Mouse (Mus musculus) heart, adult 9 months (tissue): ENCODE measurements around the gene Cryaa.
A peak's percentile ranks its signal among the peaks of the same experiment; 100 is the strongest.

ENCODE experiments used
- DNase-seq, 2 experiments: peaks; one replicate each; pipeline ENCODE4 v3.0.0; 2022; ENCODE audit warnings: low spot score in 2 of 2

Cryaa gene

DNA sequence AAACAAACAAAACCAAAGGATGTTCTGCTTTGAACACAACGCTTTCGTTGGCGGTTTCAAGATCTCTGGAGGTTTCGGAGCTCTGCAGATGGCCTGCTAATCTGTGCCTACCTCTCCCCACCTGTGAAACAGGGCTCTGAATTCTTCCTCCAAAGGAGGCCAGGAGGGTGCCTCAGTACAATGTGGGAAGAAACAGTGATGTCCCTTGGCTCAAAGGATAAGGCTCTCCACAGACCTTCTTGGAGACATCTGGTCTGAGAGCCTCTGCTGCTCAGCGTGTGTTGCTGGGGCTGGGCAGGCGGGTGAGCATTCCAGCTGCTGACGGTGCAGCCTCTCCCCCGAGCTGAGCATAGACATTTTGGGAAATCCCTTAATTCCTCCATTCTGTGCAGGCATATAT, at the start of gene Cryaa:
Gene Cryaa (plus strand): TSS at position 301 of the 400 bp plus-strand sequence.
- no peak for DNase-seq

DNA sequence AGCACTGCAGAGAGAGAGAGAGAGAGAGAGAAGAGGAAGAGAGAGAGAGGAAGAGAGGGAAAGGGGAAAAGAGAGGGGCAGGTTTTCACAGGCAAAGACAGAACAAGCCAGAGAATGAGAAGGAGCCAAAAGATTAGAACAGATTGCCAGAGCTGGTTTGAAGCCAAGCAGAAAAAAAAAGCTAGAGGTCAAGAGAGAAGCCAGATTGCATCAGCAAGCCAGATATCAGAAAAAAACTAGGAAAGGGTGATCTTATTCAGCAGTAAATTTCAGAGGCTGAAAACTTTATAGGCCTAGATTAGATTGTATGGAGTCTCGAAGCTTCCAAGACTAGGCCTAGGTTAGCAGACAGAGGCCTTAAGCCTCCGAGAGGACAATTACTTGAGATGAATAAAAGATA, 49.6 kb upstream of the Cryaa start:
- DNase-seq: no peak

DNA sequence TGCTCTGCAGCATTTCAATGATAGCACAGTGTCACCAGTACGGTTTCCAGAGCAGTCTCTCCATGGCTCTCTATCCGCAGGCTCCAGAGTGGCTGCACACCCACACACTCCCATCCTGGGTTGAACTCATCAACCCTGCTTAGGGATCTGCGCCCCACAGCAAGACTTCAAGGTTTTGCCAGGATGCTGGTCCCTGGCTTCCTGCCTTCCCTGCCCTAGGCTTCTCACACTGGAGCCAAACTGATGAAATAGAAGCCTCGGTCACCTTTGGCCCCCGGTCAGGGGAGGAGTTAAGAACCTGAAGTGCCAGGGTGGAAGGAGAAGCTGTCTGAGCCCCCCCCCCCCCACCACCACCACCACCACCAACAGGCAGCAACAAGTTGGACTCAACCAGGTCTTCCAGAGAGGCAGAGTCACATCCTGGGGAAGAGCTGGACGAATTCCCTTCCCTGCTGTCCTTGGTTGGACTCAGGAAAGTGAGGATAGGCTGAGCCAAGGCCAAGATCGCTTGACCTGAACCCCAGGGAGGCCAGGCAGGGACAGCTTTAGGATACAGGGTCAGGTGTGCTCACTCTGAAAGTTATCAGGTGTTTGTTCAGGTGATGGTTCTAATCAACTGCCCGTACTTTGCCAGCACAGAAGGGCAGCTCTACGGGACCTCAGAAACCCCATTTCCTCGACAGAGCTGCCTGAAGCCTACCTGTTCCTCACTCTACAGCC, 46.4 kb upstream of the Cryaa start:
- no peak for DNase-seq

DNA sequence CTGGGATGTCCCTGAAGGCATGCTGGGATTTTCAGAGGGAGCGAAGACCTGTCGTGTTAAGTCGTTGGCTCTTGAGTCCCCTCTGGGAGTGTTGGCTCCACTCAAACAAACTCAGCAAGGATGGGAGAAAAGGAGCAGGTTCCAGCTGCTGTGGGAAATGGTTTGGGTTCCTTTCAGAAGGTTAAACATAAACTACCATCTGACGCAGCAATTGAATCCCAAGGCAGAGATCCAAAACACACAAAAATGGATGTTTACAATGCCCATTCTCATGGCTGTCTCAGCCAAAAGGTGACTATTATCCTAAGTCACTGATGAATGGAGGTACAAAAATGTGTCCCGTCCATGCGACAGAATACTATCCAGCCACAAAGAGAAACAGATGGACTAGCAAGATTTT, 44.6 kb upstream of the Cryaa start:
- no peak for DNase-seq

DNA sequence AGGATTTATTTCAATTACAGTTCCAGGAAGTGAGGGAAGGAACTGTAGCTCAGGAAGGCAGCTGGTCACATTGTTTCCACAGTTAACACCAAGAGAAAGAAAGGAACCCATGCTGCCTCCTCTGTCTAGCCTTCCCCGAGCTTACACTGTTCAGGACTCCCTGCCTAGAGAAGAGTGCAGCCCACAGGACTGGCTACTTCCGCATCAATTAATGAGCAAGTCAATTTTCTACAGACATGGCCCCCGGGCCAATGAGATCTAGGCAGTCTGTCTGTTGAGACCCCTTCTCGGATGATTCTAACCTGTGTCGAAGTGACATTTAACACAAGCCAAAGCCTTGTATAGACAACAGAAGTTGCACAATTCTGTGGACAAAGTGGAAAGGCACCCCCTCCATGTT, 42.7 kb upstream of the Cryaa start:
- DNase-seq: no peak

DNA sequence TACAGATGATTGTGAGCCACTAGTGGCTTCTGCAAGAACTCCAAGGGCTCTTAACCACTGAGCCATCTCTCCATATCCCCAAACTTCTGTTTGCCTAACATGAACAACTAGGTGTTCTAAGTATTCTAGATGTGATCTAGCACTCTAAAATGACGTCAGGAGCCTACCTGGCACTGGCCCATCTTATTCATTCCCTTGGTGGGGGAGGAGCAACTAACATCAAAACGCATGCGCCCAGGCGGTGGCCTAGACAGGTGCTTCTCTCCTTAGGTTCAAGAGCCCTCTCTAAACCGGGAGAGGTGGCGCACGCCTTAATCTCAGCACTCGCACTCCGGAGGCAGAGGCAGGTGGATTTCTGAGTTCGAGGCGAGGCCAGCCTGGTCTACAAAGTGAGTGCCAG, 41.8 kb upstream of the Cryaa start:
- no peak for DNase-seq

DNA sequence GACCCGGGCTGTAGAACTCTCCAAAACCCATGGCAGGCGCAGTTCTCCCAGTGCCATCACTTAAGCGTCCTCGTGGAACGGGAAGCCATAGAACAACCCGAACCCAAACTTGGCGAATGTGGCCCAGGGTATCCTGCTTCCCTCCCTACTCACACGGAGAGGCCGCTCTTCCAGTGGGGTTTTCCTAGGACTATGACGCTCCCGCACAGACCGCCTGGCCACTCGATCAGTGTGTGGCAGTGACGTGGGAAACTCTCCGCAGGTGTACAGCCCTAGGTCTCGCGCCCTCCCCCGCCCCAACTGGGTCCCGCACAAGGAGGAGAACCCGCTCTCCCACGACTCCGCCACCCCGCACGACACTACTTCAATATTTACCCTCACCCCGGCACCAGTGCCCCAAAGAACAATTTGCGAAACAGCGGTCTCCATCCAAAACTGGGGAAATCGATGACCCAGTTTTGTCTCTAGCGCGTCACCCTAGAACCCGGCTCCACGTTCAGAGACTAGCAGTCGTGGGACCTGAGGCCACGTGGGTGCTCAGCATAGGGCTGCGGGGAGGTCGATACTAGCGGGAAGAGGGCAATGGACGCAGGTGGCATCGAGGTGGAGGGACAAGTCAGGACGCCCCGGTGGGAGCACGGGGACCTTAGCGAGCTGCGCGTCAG, 41.2 kb upstream of the Cryaa start:
- DNase-seq: no peak

DNA sequence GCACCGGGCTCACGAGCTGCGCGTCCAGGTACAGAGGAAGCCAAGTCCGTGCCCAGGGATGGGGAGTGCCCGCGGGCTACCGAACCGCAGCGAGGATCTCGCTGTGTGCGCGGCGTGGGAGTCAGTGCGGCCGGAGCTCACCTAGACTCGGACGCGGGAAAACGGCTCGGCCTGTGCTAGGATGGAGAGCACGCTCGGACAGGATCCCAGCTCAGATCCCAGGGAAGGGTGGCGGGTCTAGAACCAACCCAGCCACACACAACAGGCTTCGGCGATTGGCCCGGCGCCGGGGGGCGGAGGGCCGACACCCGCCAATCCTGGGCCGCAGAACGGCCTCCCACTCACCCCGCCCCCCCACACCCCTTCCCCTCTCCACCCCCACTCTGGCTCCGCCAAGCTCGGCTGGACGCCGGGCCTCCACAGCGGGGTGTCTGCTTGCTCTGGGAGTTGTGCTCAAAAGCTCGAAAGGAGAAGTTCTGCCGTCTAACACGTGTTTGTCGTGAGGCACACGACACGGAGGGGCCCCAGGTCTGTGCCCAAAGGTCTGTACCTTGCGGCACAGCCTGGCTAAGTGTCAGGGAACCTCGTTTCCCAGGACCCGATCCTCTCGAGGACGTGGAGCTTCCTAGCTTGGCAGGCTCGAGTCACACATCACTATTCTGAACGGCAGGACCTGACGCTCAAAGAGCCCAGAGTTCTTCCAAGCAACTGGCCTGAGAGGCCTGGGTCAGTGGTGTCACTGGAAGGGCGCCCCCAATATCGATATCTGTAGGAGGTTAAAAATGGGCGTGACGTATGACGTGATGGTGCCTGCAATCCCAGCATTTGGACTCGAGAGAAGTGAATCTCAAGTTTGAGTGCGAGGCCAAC, 40.4 kb upstream of the Cryaa start, which contains the start of gene Cbs:
Gene Cbs (minus strand): TSS at position 297 of the 870 bp plus-strand sequence.
- DNase-seq: peak; percentile 80 to 85

DNA sequence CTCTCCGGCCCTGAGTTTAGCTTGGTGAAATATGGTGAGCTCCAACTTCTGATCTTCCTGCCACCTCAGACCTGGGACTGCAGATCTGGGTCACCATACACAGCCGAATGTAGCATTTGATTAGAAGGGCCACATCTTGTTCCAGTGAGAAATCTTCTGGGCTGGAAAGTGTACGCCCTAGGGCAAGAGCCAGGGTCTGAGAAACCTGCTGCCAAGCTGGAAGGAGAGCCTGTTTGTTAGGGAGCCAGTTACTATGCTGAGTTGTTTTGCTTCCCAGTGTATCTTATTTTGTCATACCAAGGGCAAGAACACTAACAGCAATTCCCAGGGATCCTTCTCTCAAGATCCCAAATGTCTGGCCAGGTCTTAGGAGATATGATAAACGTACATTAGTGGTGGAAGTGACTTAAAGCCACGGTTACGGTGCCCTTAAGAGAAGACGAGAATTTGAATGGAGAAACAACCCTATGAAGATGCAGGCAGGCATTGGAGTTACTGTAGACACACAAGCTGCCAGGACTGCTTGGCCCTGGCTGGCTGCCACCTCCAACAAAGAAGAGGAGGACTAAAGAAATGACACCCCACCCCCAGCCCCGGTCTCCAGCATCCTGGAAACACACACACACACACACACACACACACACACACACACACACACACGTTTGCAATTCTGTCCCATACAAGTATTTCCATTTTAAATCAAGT, 39.6 kb upstream of the Cryaa start:
- DNase-seq: peak in 1 of 2 experiments; percentile 21

DNA sequence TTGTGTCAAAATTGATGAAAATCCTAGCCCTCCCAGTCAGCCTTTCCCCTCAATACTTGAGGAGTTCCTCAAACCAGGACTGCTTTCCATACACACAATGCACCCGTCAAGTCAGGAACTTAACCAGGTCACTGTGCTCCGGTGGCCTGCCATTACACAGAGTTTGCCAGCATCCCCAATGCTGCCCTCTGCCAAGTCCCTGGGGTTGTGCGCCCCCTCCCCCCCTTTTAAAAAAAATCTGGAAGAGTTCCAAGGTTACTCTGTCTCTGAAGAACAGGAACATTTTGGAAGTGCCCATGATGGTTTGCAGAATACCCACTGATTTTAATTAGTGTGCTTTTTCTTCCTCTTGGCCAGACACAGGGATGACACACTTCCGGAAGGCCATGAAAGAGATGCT, 38.0 kb upstream of the Cryaa start:
- DNase-seq: no peak

DNA sequence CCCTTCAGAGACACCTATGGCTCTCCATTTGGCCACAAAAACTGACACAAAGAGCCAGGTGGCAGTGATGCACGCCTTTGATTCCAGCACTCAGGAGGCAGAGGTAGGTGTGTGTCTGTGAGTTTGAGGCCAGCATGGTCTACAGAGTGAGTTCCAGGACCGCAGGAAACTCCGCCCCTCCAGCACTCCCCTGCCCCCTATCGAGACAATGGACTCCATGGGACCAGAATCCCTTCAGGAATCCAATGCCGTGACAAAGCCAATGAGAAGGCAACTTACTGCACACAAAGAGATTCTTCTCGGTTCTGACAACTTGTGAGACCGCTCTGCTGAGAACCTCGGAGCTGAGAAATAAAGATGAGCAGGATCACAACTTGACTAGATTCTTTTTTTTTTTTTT, 35.3 kb upstream of the Cryaa start:
- DNase-seq: no peak

DNA sequence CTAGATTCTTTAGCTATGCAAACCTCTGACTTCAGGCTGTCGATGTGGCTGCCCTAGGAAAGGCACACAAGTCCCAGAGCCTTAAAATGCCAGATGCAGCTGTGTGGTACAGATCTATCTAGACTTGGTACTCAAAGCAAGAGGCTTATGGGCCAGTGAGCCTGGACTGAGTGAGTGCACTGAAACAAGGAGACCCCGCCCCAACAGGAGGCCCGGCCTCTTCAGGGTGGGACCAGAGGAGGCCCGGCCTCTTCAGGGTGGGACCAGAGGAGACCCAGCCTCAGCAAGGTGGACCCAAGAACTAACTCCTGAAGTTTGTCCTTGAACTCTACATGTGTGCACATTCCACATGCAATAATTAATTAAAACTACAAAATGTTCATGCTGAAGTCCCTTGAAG, 34.7 kb upstream of the Cryaa start:
- DNase-seq: no peak

DNA sequence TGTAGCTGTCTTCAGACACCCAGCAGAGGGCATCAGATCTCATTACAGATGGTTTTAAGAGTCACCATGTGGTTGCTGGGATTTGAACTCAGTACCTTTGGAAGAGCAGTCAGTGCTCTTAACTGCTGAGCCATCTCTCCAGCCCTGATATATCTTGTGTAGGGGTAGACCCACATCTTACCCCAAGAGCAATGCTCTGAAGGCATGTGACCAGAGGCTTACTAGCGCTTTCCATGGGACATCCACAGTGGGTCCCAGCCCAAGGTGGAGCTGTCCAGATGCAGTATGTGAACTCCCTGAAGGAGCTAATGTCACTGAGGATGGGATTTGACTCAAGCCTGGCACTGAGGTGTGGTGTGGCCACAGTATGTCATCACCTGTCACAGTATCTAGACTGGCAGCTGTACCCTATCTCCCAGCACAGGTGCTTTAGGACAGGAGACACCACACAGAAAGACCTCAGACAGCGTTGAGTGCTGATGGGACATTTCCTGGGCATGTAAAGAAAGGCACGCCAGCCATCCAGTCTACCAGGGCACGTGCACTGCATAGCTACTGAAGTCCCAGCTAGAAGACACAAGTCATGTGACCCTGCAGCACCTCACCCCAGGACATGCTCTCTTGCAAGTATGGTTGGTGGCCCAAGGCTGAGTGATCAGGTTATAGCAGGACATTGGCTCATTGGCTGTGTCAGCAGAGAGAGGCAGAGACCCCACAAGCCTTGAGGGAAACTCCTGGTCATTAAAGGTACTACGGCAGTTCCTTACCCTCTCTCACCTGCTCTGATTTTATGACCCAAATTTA, 31.2 kb upstream of the Cryaa start:
- no peak for DNase-seq

DNA sequence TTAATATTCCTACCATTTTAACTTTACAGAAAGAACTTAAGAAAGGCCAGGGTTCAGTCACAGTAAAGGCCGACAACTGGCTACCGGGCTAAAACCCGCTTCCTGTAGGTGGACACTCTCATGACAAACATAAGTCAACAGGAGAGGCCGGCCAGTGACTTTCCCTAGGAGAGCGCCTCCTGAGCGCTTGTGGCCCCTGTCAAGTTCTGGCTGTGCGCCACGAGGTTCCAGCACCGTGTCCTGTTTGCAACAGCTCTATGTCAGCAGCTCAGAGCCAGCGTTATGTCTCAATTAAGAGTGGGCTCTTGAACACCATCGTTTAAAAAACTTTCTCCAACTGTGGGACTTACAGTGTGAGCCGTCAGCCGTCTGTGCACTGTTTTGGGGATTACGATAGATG, 25.5 kb upstream of the Cryaa start:
- no peak for DNase-seq

DNA sequence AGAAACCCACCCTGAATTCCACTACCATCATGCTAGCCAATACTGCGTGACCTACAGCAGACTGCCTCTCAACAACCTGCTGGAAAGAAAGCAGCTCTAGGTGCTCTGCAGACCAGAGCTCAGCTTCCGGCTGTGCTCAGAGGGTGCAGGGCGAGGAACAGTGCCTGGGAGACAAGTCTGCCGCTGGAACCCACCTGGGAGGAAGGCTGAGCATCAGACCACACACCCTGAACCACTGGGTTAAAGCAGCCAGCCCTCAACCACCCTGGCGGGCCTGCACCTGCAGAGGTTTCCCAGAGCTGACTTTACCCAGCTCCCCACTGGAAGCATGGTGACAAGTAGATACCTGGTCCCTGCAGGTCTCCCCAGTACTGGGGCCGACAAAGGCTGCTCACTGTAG, 24.3 kb upstream of the Cryaa start:
- no peak for DNase-seq

DNA sequence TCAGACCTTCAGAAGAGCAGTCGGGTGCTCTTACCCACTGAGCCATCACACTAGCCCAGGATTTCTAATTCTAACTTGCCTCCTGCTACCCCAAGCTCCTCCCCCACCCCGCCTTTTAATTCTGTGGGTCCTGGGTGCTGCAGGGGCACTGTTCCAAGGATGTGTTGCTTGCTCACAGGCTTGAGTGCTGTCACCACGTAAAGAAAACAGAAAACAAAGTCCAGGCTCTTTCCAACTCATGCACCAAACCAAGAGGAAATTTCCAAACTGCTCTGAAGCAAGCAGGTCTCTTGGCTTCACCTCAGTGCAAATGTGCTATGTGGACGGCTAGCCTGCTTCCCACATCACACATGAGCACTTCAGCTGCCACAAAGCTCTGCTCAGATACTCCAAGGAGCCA, 22.2 kb upstream of the Cryaa start:
- DNase-seq: no peak

DNA sequence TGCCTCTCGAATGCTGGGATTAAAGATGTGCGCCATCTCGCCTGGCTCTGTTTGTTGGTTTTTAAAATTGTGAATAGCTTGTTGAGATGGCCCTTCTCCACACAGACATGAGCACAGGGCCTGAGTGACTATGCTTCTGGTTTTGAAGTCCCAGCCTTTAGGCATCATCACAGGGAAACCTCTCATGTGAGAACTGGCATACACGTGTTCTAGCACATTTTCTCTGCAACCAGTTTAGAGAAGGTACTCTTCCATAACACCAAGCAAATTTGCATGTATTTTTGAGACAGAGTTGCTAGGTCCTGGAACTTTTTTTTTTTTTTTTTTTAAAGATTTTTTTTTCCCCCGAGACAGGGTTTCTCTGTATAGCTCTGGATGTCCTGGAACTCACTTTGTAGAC, 20.9 kb upstream of the Cryaa start:
- no peak for DNase-seq

DNA sequence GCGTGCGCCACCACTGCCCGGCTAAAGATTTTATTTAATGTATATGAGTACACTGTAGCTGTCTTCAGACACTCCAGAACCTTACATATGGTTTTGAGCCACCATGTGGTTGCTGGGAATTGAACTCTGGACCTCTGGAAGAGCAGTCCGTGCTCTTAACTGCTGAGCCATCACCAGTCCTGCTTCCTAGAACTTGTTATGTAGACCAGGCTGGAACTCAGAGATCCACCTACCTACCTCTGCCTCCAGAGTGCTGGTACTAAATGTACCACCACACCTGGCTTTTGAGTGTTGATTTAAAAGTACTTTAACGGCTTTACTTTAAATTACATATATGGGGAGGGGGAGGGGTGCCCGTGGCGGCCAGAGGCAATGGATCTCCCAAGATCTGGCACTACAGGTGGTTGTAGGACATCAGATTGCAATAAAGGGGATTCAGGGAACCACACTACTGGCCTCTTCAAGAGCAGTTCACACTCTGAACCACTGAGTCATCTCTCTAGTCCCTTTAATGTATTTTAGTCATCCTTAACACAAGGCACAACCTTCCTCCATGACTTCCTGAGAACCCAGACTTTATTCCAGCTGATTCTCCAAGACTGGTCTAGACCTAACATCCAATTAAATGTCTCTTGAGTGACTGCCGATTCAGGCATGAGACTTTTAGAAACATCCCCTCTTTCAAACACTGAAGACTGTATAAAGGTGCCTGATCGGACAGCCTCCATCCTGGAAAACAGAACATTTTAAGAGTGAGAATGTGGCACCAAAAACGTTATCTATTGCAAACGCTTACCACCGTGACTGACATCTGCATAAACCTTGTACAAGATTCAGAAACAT, 20.2 kb upstream of the Cryaa start:
- DNase-seq: no peak

DNA sequence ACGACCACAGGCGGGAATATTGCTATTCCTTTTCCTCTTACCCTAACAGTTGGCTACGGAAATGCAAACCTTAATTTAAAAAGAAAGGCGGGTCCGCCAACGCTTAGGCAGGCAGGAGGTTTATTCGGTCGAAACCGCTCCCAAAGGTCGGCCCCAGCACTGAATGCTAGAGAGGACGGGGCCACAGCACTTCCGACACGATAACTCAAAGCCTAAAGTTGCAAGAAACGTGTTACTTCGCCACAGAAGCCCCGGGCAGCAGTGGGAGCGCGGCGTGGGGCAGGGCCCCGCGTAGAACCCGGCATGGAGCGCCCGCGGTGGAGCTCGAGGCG, 19.5 kb upstream of the Cryaa start:
- DNase-seq: no peak

DNA sequence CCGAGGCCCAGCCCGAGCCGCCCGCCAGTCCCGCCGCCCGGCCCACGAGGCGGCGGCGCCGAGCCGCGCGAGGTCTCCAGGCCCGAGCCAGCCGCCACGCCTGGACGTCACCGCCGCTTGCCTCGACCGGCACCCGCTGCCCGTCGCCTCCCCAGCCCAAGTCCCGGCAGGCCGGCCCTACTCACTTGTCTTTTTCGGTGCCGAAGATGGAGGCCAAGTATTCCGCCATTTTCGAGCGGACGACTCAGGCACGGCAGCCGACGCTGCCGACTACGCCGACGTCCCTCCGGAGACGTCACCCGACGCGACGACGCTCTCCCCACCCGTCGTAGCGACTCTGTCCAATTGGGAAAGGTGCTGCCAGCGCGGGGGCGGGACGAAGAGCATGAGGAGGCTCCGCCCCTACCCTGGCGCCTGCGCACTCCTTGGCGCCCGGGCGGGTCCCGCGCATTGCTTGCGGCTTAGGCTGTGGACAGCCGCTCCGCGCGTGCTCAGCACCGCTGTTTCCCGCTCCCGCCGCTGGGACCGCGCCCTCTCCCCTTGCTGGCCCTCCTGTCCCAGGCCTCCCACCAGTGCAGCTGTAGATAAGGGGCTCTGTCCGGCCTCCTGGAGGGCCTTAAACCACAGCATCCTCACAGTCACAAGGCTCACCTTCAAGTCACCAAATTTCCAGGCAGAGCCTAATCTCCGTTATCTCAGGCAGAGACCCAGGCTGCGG, 19.0 kb upstream of the Cryaa start, which contains the start of gene U2af1:
Gene U2af1 (minus strand): TSS at position 425 of the 718 bp plus-strand sequence.
- peak; percentile 97 for DNase-seq
